ENCODE assay signal across 16 mouse cellular contexts in the genomic region with DNA sequence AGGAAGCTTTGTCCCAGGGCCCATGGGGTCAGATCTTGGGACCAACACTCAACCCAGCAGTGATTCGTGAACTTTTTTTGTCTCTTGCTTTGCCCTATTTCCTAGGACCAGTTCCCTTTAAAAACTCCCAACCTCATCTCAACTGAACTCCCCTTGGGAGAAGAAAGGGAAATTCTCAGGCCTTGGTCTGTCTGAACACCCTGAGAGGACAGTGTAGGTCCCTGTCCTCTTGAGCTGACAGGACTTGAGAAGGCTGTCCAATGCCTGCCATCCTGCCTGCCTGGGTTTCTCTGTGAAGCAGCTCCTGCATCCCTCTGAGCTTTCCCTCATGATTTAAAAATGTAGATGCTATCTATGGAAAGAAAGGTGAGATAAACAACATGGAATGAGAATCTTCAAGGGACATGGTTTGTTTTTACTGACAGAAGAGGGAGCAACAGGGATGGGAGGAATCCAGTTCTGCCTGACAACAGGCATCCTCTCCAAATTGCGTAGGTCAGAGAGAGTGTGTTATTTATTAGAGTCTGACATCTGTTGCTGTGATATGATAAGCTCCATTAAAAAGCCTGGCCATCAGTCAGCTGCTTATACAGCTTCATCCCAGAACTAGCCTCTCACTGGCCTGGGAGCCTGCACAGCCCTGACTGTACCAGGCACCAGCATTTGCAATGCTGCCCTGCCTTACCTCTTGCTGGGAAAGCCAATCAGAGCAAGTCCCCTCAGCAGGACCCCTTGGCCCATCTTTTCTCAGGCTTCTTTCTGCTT.
DNase-seq lines count a peak whose midpoint lies in the region; ATAC-seq and TF ChIP-seq lines count a peak whose summit lies in the region.
"Had no signal": no experiment of that assay in that cellular context is flagged by ENCODE, and none has a peak within 500 bp of the region (broad histone marks: within the 10 kb centered on the region; RNA-seq: fewer than 3 reads in every experiment).

No protein-coding gene starts in this region.

- no peak for TF ChIP-seq POLR2A in myocyte (IDR thresholded peaks at IDR 0.05; ENCODE audit: insufficient read length, low read depth)

- H3K9me3 ChIP-seq in heart, embryonic 15.5 days (replicated peaks) = no peaks in the 10 kb centered on the region
- H3K9me3 ChIP-seq in heart, embryonic 11.5 days (replicated peaks; ENCODE audit: control insufficient read depth, low read length) = no peaks in the 10 kb centered on the region
- no peaks in the 10 kb centered on the region for H3K9me3 ChIP-seq in limb, embryonic 13.5 days
- no peaks in the 10 kb centered on the region for H3K9me3 ChIP-seq in limb, embryonic 10.5 days (replicated peaks)
- H3K9me3 ChIP-seq in embryonic facial prominence, embryonic 14.5 days (ENCODE audit: control insufficient read depth, low read length) = no peaks in the 10 kb centered on the region
- H3K9me3 ChIP-seq: midbrain, embryonic 13.5 days; neural tube, embryonic 13.5 days had no signal

- peak; percentile 53; the same call in 1 of the 2 replicates for ATAC-seq in heart, embryonic 15.5 days (replicated peaks; ENCODE audit: insufficient number of reproducible peaks, insufficient read depth, low FRiP score, low read depth)
- ATAC-seq in heart, embryonic 11.5 days (replicated peaks; ENCODE audit: insufficient number of reproducible peaks, low FRiP score, low TSS enrichment) = no peak
- peak; percentile 40; the same call in 1 of the 2 replicates for ATAC-seq in limb, embryonic 13.5 days (ENCODE audit: low FRiP score, low read depth)
- peak; percentile 55; the same call in 1 of the 2 replicates for ATAC-seq in embryonic facial prominence, embryonic 14.5 days (ENCODE audit: low read depth)
- ATAC-seq in cerebellum, adult (ENCODE audit: insufficient number of reproducible peaks, low FRiP score, low TSS enrichment) = no peak
- ATAC-seq: forebrain, embryonic 16.5 days; midbrain, embryonic 13.5 days had no signal

- H3K9ac ChIP-seq in heart, embryonic 15.5 days = no peak overlapping the region
- no peak overlapping the region for H3K9ac ChIP-seq in heart, embryonic 11.5 days (ENCODE audit: low read depth, low read length)
- no peak overlapping the region for H3K9ac ChIP-seq in limb, embryonic 13.5 days
- H3K9ac ChIP-seq in embryonic facial prominence, embryonic 14.5 days (ENCODE audit: low read depth, low read length) = no peak overlapping the region
- H3K9ac ChIP-seq: liver, embryonic 14.5 days; midbrain, embryonic 13.5 days; neural tube, embryonic 13.5 days had no signal

- no peaks in the 10 kb centered on the region for H3K79me2 ChIP-seq in myocyte (ENCODE audit: control insufficient read depth, insufficient read depth)

- no peaks in the 10 kb centered on the region for H3K36me3 ChIP-seq in heart, embryonic 15.5 days
- no peaks in the 10 kb centered on the region for H3K36me3 ChIP-seq in heart, embryonic 11.5 days (ENCODE audit: control insufficient read depth, insufficient read depth, low read length)
- H3K36me3 ChIP-seq in limb, embryonic 13.5 days = no peaks in the 10 kb centered on the region
- H3K36me3 ChIP-seq in limb, embryonic 10.5 days = no peaks in the 10 kb centered on the region
- H3K36me3 ChIP-seq in embryonic facial prominence, embryonic 14.5 days (ENCODE audit: control insufficient read depth, insufficient read depth, low read length) = no peaks in the 10 kb centered on the region
- no peaks in the 10 kb centered on the region for H3K36me3 ChIP-seq in myocyte (ENCODE audit: control insufficient read depth, insufficient read depth)
- H3K36me3 ChIP-seq: midbrain, embryonic 13.5 days; neural tube, embryonic 13.5 days had no signal

- no peak overlapping the region for H3ac ChIP-seq in myocyte (ENCODE audit: control insufficient read depth, insufficient read length)

- peaks cover 21% of the 10 kb centered on the region for H3K4me1 ChIP-seq in heart, embryonic 15.5 days (replicated peaks)
- H3K4me1 ChIP-seq in heart, embryonic 11.5 days (ENCODE audit: control insufficient read depth, insufficient read depth, low read length) = peaks cover 13% of the 10 kb centered on the region
- peaks cover 15% of the 10 kb centered on the region for H3K4me1 ChIP-seq in limb, embryonic 13.5 days
- 0 out of 2 replicates have a peak, but pooled peaks cover 2% of the 10 kb centered on the region for H3K4me1 ChIP-seq in limb, embryonic 10.5 days
- peaks cover 22% of the 10 kb centered on the region for H3K4me1 ChIP-seq in embryonic facial prominence, embryonic 14.5 days (ENCODE audit: control insufficient read depth, insufficient read depth, low read length)
- H3K4me1 ChIP-seq: midbrain, embryonic 13.5 days had no signal

- H3K4me2 ChIP-seq in heart, embryonic 15.5 days = no peak overlapping the region
- no peak overlapping the region for H3K4me2 ChIP-seq in heart, embryonic 11.5 days
- no peak overlapping the region for H3K4me2 ChIP-seq in limb, embryonic 13.5 days (replicated peaks)
- H3K4me2 ChIP-seq in embryonic facial prominence, embryonic 14.5 days (ENCODE audit: low read depth, low read length) = no peak overlapping the region
- H3K4me2 ChIP-seq in myocyte (ENCODE audit: low read depth) = no peak overlapping the region
- H3K4me2 ChIP-seq: midbrain, embryonic 13.5 days; neural tube, embryonic 13.5 days had no signal

- no peak overlapping the region for H3K4me3 ChIP-seq in heart, embryonic 15.5 days
- H3K4me3 ChIP-seq in heart, embryonic 11.5 days (ENCODE audit: low read depth, low read length) = no peak overlapping the region
- H3K4me3 ChIP-seq in limb, embryonic 13.5 days = no peak overlapping the region
- no peak overlapping the region for H3K4me3 ChIP-seq in limb, embryonic 10.5 days
- H3K4me3 ChIP-seq in embryonic facial prominence, embryonic 14.5 days (ENCODE audit: low read depth, low read length) = no peak overlapping the region
- H3K4me3 ChIP-seq in myocyte = no peak overlapping the region
- H3K4me3 ChIP-seq: midbrain, embryonic 13.5 days; neural tube, embryonic 13.5 days had no signal

- H3K27me3 ChIP-seq in heart, embryonic 15.5 days = no peaks in the 10 kb centered on the region
- H3K27me3 ChIP-seq in heart, embryonic 11.5 days (ENCODE audit: control insufficient read depth, insufficient read depth, low read length) = no peaks in the 10 kb centered on the region
- H3K27me3 ChIP-seq in limb, embryonic 13.5 days = no peaks in the 10 kb centered on the region
- no peaks in the 10 kb centered on the region for H3K27me3 ChIP-seq in limb, embryonic 10.5 days (ENCODE audit: low read depth, poor library complexity, severe bottlenecking)
- no peaks in the 10 kb centered on the region for H3K27me3 ChIP-seq in embryonic facial prominence, embryonic 14.5 days (replicated peaks; ENCODE audit: control insufficient read depth, insufficient read depth, low read length)
- no peaks in the 10 kb centered on the region for H3K27me3 ChIP-seq in myocyte (ENCODE audit: control insufficient read depth, insufficient read depth, insufficient read length)
- H3K27me3 ChIP-seq: midbrain, embryonic 13.5 days; neural tube, embryonic 13.5 days had no signal

- WGBS in heart, embryonic 15.5 days = 63% methylated on average over 2 of the region's 2 CpGs
- 72% methylated on average over 2 of the region's 2 CpGs for WGBS in heart, embryonic 11.5 days (ENCODE audit: insufficient replicate concordance)
- 66% methylated on average over 2 of the region's 2 CpGs for WGBS in limb, embryonic 13.5 days
- WGBS in limb, embryonic 10.5 days = 78% methylated on average over 2 of the region's 2 CpGs
- WGBS in embryonic facial prominence, embryonic 14.5 days = 77% methylated on average over 2 of the region's 2 CpGs

- H3K27ac ChIP-seq in heart, embryonic 15.5 days = peak overlapping the region; percentile 51; the same call in 1 of the 2 replicates
- H3K27ac ChIP-seq in heart, embryonic 11.5 days (ENCODE audit: low read depth, low read length) = no peak overlapping the region
- H3K27ac ChIP-seq in limb, embryonic 13.5 days = 0 out of 2 replicates have a peak overlapping the region, but pooled peaks have one; percentile 28
- no peak overlapping the region for H3K27ac ChIP-seq in limb, embryonic 10.5 days
- 0 out of 2 replicates have a peak overlapping the region, but pooled peaks have one; percentile 25 for H3K27ac ChIP-seq in embryonic facial prominence, embryonic 14.5 days (replicated peaks; ENCODE audit: low read depth, low read length)
- H3K27ac ChIP-seq: liver, embryonic 14.5 days; midbrain, embryonic 13.5 days; neural tube, embryonic 13.5 days had no signal

- no peak for DNase-seq in limb, embryonic 10.5 days (ENCODE audit: low spot score)
- peak; percentile 49 for DNase-seq in embryonic facial prominence, embryonic 14.5 days (ENCODE audit: low spot score)
- no peak for DNase-seq in left cerebral cortex, adult 9 months (ENCODE audit: low spot score in 2 of 2)
- DNase-seq: cerebellum, postnatal 10 days; gastrocnemius, postnatal 14 days; retina, postnatal 1 day; thymus, postnatal 4 days had no signal

TF ChIP-seq in myocyte, 11 proteins besides CTCF, POLR2A, EP300 and RAD21:
- TF ChIP-seq MYOG (IDR thresholded peaks at IDR 0.05; ENCODE audit: control insufficient read depth in 1 of 3, insufficient read depth in 1 of 3, insufficient read length in 2 of 3, low read depth in 2 of 3) (peak in 2 of 3 experiments; percentile 5 to 45), E2F4 (IDR thresholded peaks at IDR 0.05; ENCODE audit: insufficient read depth) (no peak)

Comparison
In these comparisons a context has a peak if more than half of its experiments do, and no peak if none do; other contexts are left out.
1. ATAC-seq: peak in heart, embryonic 15.5 days (single experiment), limb, embryonic 13.5 days (single experiment) and embryonic facial prominence, embryonic 14.5 days (single experiment); none in heart, embryonic 11.5 days (single experiment) and cerebellum, adult (single experiment).
2. H3K27ac ChIP-seq: peak in heart, embryonic 15.5 days (single experiment), limb, embryonic 13.5 days (single experiment) and embryonic facial prominence, embryonic 14.5 days (single experiment); none in heart, embryonic 11.5 days (single experiment) and limb, embryonic 10.5 days (single experiment).